Mouse (Mus musculus): Measurements from ENCODE around the gene Isl2. TPM values are rescaled to one million over a fixed set of nuclear protein-coding genes. Genes with fewer than 3 reads are reported as not detected.

Gene Isl2
- polyA plus RNA-seq, 1 experiment from 2014 or later = 0.10 TPM

- Histone ChIP-seq H3K4me3 (replicated peaks) (no peak overlapping the region), H3K27me3 (peaks cover 18% of the 10 kb centered on the region), H3K9me3 (replicated peaks) (no peaks in the 10 kb centered on the region), H3K4me2 (no peak overlapping the region), H3K36me3 (no peaks in the 10 kb centered on the region), H3K27ac (no peak overlapping the region), H3K4me1 (no peaks in the 10 kb centered on the region), H3K9ac (no peak overlapping the region)
- no peak for ATAC-seq (replicated peaks; ENCODE audit: low FRiP score)
- 58% methylated on average over 1 of the region's 1 CpGs for WGBS
Measured at GRCm38 (mm10) chr9:55554986-55555385, 16.5 kb downstream of the Isl2 start.

- WGBS = 84% methylated on average over 1 of the region's 1 CpGs
- Histone ChIP-seq H3K27me3 (no peaks in the 10 kb centered on the region), H3K9ac (no peak overlapping the region), H3K4me1 (no peaks in the 10 kb centered on the region), H3K4me2 (no peak overlapping the region), H3K36me3 (no peaks in the 10 kb centered on the region), H3K9me3 (replicated peaks) (no peaks in the 10 kb centered on the region), H3K4me3 (replicated peaks) (no peak overlapping the region), H3K27ac (no peak overlapping the region)
- ATAC-seq (replicated peaks; ENCODE audit: low FRiP score) = no peak
Measured at GRCm38 (mm10) chr9:55560960-55561359, 22.5 kb downstream of the Isl2 start.

GRCm38 (mm10) chr9:55568466-55569159 lies 30.1 kb downstream of the Isl2 start:
- Histone ChIP-seq H3K4me1 (no peaks in the 10 kb centered on the region), H3K36me3 (no peaks in the 10 kb centered on the region), H3K4me2 (no peak overlapping the region), H3K9ac (no peak overlapping the region), H3K27ac (no peak overlapping the region), H3K4me3 (replicated peaks) (no peak overlapping the region), H3K9me3 (replicated peaks) (no peaks in the 10 kb centered on the region), H3K27me3 (no peaks in the 10 kb centered on the region)
- 66% methylated on average over 5 of the region's 5 CpGs for WGBS
- ATAC-seq (replicated peaks; ENCODE audit: low FRiP score) = no peak

GRCm38 (mm10) chr9:55571071-55571470 lies 32.6 kb downstream of the Isl2 start:
- no peak for ATAC-seq (replicated peaks; ENCODE audit: low FRiP score)
- no peaks in the 10 kb centered on the region for H3K36me3 ChIP-seq
- H3K27ac ChIP-seq = no peak overlapping the region
- H3K27me3 ChIP-seq = no peaks in the 10 kb centered on the region
- WGBS = 83% methylated on average over 1 of the region's 1 CpGs
- H3K4me2 ChIP-seq = no peak overlapping the region
- no peaks in the 10 kb centered on the region for H3K4me1 ChIP-seq
- no peaks in the 10 kb centered on the region for H3K9me3 ChIP-seq (replicated peaks)
- no peak overlapping the region for H3K4me3 ChIP-seq (replicated peaks)
- no peak overlapping the region for H3K9ac ChIP-seq

- ATAC-seq (replicated peaks; ENCODE audit: low FRiP score) = no peak
Measured at GRCm38 (mm10) chr9:55576571-55576970, 38.1 kb downstream of the Isl2 start.

GRCm38 (mm10) chr9:55581414-55581813 lies 42.9 kb downstream of the Isl2 start:
- Histone ChIP-seq H3K36me3 (no peaks in the 10 kb centered on the region), H3K4me2 (no peak overlapping the region), H3K27ac (no peak overlapping the region), H3K4me1 (no peaks in the 10 kb centered on the region), H3K9ac (no peak overlapping the region), H3K9me3 (replicated peaks) (no peaks in the 10 kb centered on the region), H3K27me3 (no peaks in the 10 kb centered on the region), H3K4me3 (replicated peaks) (no peak overlapping the region)
- WGBS = 39% methylated on average over 3 of the region's 3 CpGs
- no peak for ATAC-seq (replicated peaks; ENCODE audit: low FRiP score)

More at GRCm38 (mm10) chr9:55576571-55576970, 38.1 kb downstream of the Isl2 start:
- H3K4me2 ChIP-seq = no peak overlapping the region
- no peak overlapping the region for H3K9ac ChIP-seq
- H3K4me3 ChIP-seq (replicated peaks) = no peak overlapping the region
- H3K9me3 ChIP-seq (replicated peaks) = no peaks in the 10 kb centered on the region
- no peaks in the 10 kb centered on the region for H3K4me1 ChIP-seq
- WGBS = 63% methylated on average over 1 of the region's 1 CpGs
- H3K27me3 ChIP-seq = no peaks in the 10 kb centered on the region
- no peak overlapping the region for H3K27ac ChIP-seq
- no peaks in the 10 kb centered on the region for H3K36me3 ChIP-seq

- Histone ChIP-seq H3K9me3 (replicated peaks) (no peaks in the 10 kb centered on the region), H3K27me3 (no peaks in the 10 kb centered on the region), H3K27ac (no peak overlapping the region), H3K4me2 (no peak overlapping the region), H3K4me1 (no peaks in the 10 kb centered on the region), H3K9ac (no peak overlapping the region), H3K36me3 (no peaks in the 10 kb centered on the region), H3K4me3 (replicated peaks) (no peak overlapping the region)
- WGBS = 96% methylated on average over 6 of the region's 6 CpGs
- ATAC-seq (replicated peaks; ENCODE audit: low FRiP score) = no peak
Measured at GRCm38 (mm10) chr9:55586141-55586540, 47.7 kb downstream of the Isl2 start.

Other genes with a start within 250 kb of the Isl2 start
- gene Nrg4, start 211.8 kb upstream of the Isl2 start, polyA plus RNA-seq (2015; fragmentation: Nextera tagmentation; extraction: Ambion mirVana) = 1.1 and 1.6 TPM in 2 replicates
- gene Tmem266, start 211.8 kb upstream of the Isl2 start, polyA plus RNA-seq (2015; fragmentation: Nextera tagmentation; extraction: Ambion mirVana) = 0.23 and 0.29 TPM in 2 replicates
- 199 and 218 TPM in 2 replicates for gene Etfa, start 26.4 kb upstream of the Isl2 start, polyA plus RNA-seq (2015; fragmentation: Nextera tagmentation; extraction: Ambion mirVana)